Mouse (Mus musculus) urinary bladder, postnatal 14 days (tissue): Measurements from ENCODE around the gene Tet2.
"Not testable (repeated sequence)": the region's sequence is repeated elsewhere in the genome, so short reads cannot be mapped to it uniquely, and the experiment has no call there.

Experiments used
- DNase-seq: peaks from one replicate; pipeline ENCODE4 v3.0.0; 2021; ENCODE audit warnings: low spot score

Tet2 gene

GRCm38 (mm10) chr3:133544551-133545303, at the start of gene Tet2:
Tet2 (minus strand) TSS chr3:133545139.
- peak; percentile 61 for DNase-seq

GRCm38 (mm10) chr3:133592995-133593394, 48.1 kb upstream of the Tet2 start:
- DNase-seq, result not testable (repeated sequence)

- no peak for DNase-seq
Measured at GRCm38 (mm10) chr3:133590506-133591152, 45.7 kb upstream of the Tet2 start.

GRCm38 (mm10) chr3:133585010-133585409, 40.1 kb upstream of the Tet2 start:
- no peak for DNase-seq

- no peak for DNase-seq
Measured at GRCm38 (mm10) chr3:133583411-133584025, 38.6 kb upstream of the Tet2 start.

- no peak for DNase-seq
Measured at GRCm38 (mm10) chr3:133582969-133583368, 38.0 kb upstream of the Tet2 start.

GRCm38 (mm10) chr3:133582096-133582495, 37.2 kb upstream of the Tet2 start:
- no peak for DNase-seq

GRCm38 (mm10) chr3:133581541-133581940, 36.6 kb upstream of the Tet2 start:
- DNase-seq, result no peak

GRCm38 (mm10) chr3:133579671-133580070, 34.7 kb upstream of the Tet2 start:
- no peak for DNase-seq

GRCm38 (mm10) chr3:133579140-133579539, 34.2 kb upstream of the Tet2 start:
- DNase-seq, result no peak

GRCm38 (mm10) chr3:133574969-133575368, 30.0 kb upstream of the Tet2 start:
- no peak for DNase-seq

GRCm38 (mm10) chr3:133571961-133572360, 27.0 kb upstream of the Tet2 start:
- no peak for DNase-seq

- DNase-seq, result no peak
Measured at GRCm38 (mm10) chr3:133563503-133564205, 18.7 kb upstream of the Tet2 start.

GRCm38 (mm10) chr3:133559413-133560114, 14.6 kb upstream of the Tet2 start:
- no peak for DNase-seq

- no peak for DNase-seq
Measured at GRCm38 (mm10) chr3:133557602-133558001, 12.7 kb upstream of the Tet2 start.

GRCm38 (mm10) chr3:133557154-133557553, 12.2 kb upstream of the Tet2 start:
- DNase-seq, result no peak

GRCm38 (mm10) chr3:133555378-133555777, 10.4 kb upstream of the Tet2 start:
- DNase-seq, result no peak

GRCm38 (mm10) chr3:133554552-133555067, 9.7 kb upstream of the Tet2 start:
- DNase-seq, result no peak

GRCm38 (mm10) chr3:133554092-133554491, 9.2 kb upstream of the Tet2 start:
- DNase-seq, result no peak

- no peak for DNase-seq
Measured at GRCm38 (mm10) chr3:133551941-133552340, 7.0 kb upstream of the Tet2 start.

GRCm38 (mm10) chr3:133549385-133550170, 4.6 kb upstream of the Tet2 start:
- DNase-seq, result no peak
